Mouse (Mus musculus) liver, postnatal 0 days (tissue): ENCODE results near the gene Zfhx3. TPM values are rescaled to one million over a fixed set of nuclear protein-coding genes. Genes with fewer than 3 reads are reported as not detected.

Experiments used
- ATAC-seq: fragments of 200-750 bp; cut with Nextera tagmentation; 2 replicates; pipeline ENCODE4 v1.8.0; 2017; ENCODE audit warnings: mild to moderate bottlenecking, moderate library complexity
- DNase-seq: peaks from one replicate; pipeline ENCODE4 v3.0.0-alpha.2; 2016
- H3K27ac ChIP-seq: fragments of 300-500 bp; sonication (generic); 2 replicates; pipeline ENCODE4 v1.5.1; 2014; ENCODE audit warnings: antibody characterized with exemption, moderate library complexity, mild to moderate bottlenecking, low read depth
- H3K27me3 ChIP-seq: fragments of 300-500 bp; sonication (generic); 2 replicates; pipeline ENCODE4 v1.6.1; 2014; ENCODE audit warnings: low read length, control low read depth, mixed read lengths; ENCODE audit not compliant: insufficient read depth
- H3K36me3 ChIP-seq: fragments of 300-500 bp; sonication (generic); replicated peaks from 2 replicates; pipeline ENCODE4 v1.6.1; 2014; ENCODE audit warnings: mild to moderate bottlenecking, control low read depth, low read length, moderate library complexity, mixed read lengths; ENCODE audit not compliant: insufficient read depth
- H3K4me1 ChIP-seq: fragments of 300-500 bp; sonication (generic); 2 replicates; pipeline ENCODE4 v1.6.1; 2014; ENCODE audit warnings: antibody characterized with exemption, mild to moderate bottlenecking, control low read depth; ENCODE audit not compliant: insufficient read depth
- H3K4me2 ChIP-seq: fragments of 300-500 bp; sonication (generic); 2 replicates; pipeline ENCODE4 v1.6.1; 2014; ENCODE audit warnings: low read depth, mild to moderate bottlenecking, low read length, moderate library complexity, mixed read lengths
- H3K4me3 ChIP-seq: fragments of 300-500 bp; sonication (generic); 2 replicates; pipeline ENCODE4 v1.5.1; 2014; ENCODE audit warnings: low read depth, low read length
- H3K9ac ChIP-seq: fragments of 300-500 bp; sonication (generic); replicated peaks from 2 replicates; pipeline ENCODE4 v1.6.1; 2014; ENCODE audit warnings: mild to moderate bottlenecking, moderate library complexity
- H3K9me3 ChIP-seq: fragments of 300-500 bp; sonication (generic); 2 replicates; pipeline ENCODE4 v1.6.1; 2016; ENCODE audit warnings: mild to moderate bottlenecking, control low read depth, low read length, mixed read lengths
- CTCF ChIP-seq: sonication (generic); IDR thresholded peaks from 2 replicates; pipeline ENCODE4 v1.5.1; 2016; ENCODE audit warnings: antibody characterized with exemption, low read depth
- EP300 ChIP-seq: IDR thresholded peaks from 2 replicates; pipeline ENCODE4 v1.6.1; 2016; ENCODE audit warnings: antibody characterized with exemption, low read depth, mild to moderate bottlenecking
- WGBS: fragments of 180-500 bp; shearing (Covaris S2); extraction: QIAGEN DNeasy Blood & Tissue Kit; methylation state at CpG from one replicate; pipeline ENCODE4 v1.1.7; 2014; ENCODE audit not compliant: insufficient replicate concordance; 5-methylcytosine and 5-hydroxymethylcytosine counted together
- polyA plus RNA-seq: library from polyadenylated mRNA; unstranded; fragments of >200 nt; fragmentation: Nextera tagmentation; extraction: Ambion mirVana; gene quantifications from 2 replicates; pipeline ENCODE4 v1.2.1, GENCODE M21; 2015

The Zfhx3 gene
- polyA plus RNA-seq, 1 experiment from 2014 or later: 1.2 TPM

DNA sequence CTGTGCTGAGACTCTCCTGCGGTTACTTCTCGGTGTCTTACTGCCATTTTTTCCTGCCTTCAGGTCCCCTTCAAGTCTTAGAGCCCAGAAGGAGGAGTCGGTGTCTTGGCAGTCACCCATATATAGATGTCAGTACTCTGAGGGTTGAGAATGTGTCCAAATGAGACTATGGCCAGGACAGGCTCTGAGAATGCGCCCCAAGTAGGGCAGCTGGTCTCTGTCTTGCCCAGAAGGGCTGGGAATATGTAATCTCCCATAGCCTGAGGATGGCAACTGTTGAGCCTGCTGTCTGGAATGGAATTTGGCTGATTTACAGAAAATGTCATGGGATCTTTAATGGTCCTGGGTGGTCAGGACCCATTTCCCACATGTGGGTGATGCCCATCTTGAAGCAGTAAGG lies 881.6 kb downstream of the Zfhx3 start:
- TF ChIP-seq EP300 (no peak), CTCF (no peak)
- WGBS: 87% methylated on average over 4 of the region's 4 CpGs
- Histone ChIP-seq H3K9ac (no peak overlapping the region), H3K4me2 (no peak overlapping the region), H3K9me3 (no peaks in the 10 kb centered on the region), H3K36me3 (no peaks in the 10 kb centered on the region), H3K27ac (no peak overlapping the region), H3K27me3 (no peaks in the 10 kb centered on the region), H3K4me3 (no peak overlapping the region), H3K4me1 (peaks cover 34% of the 10 kb centered on the region)
- DNase-seq: no peak
- ATAC-seq: no peak

GRCm38 (mm10) chr8:108826414-108826813 lies 884.0 kb downstream of the Zfhx3 start:
- TF ChIP-seq CTCF (no peak), EP300 (no peak)
- Histone ChIP-seq H3K9me3 (no peaks in the 10 kb centered on the region), H3K27me3 (no peaks in the 10 kb centered on the region), H3K4me3 (no peak overlapping the region), H3K9ac (no peak overlapping the region), H3K27ac (no peak overlapping the region), H3K4me2 (no peak overlapping the region), H3K36me3 (no peaks in the 10 kb centered on the region), H3K4me1 (peaks cover 17% of the 10 kb centered on the region)
- peak; percentile 90 for ATAC-seq
- peak; percentile 32 for DNase-seq
- 49% methylated on average over 4 of the region's 4 CpGs for WGBS

DNA sequence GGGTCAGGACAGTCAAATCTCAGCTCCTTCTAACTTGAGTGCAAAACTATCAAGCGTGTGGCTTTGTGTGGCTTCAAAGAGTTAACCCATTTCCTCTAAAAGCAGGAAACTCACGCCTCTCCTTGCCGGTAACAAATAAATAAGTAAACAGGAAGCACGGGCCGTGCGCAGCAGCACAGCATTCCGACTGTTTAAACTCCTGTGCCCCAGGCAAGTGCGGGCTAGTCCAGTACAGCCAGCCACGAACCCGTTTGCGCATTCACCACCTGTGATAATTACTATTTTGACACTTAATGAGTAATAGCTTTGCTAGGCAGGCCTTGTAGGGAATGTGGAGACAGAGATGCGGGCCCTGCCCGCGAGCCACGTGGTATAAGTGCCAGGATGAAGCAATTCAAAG lies 885.0 kb downstream of the Zfhx3 start:
- H3K27ac ChIP-seq: no peak overlapping the region
- H3K4me2 ChIP-seq: no peak overlapping the region
- no peak overlapping the region for H3K4me3 ChIP-seq
- H3K9ac ChIP-seq: no peak overlapping the region
- peaks cover 14% of the 10 kb centered on the region for H3K4me1 ChIP-seq
- no peaks in the 10 kb centered on the region for H3K9me3 ChIP-seq
- WGBS: 55% methylated on average over 15 of the region's 15 CpGs
- DNase-seq (peak; percentile 28), ATAC-seq (no peak)
- H3K27me3 ChIP-seq: no peaks in the 10 kb centered on the region
- TF ChIP-seq EP300 (no peak), CTCF (no peak)
- H3K36me3 ChIP-seq: no peaks in the 10 kb centered on the region

- Histone ChIP-seq H3K36me3 (no peaks in the 10 kb centered on the region), H3K4me2 (no peak overlapping the region), H3K27ac (no peak overlapping the region), H3K4me3 (no peak overlapping the region), H3K4me1 (peaks cover 7% of the 10 kb centered on the region), H3K9me3 (no peaks in the 10 kb centered on the region), H3K9ac (no peak overlapping the region), H3K27me3 (no peaks in the 10 kb centered on the region)
- ATAC-seq (no peak), DNase-seq (no peak)
- TF ChIP-seq CTCF: no peak
- no peak for TF ChIP-seq EP300
- WGBS: 81% methylated on average over 11 of the region's 12 CpGs
These were observed 886.9 kb downstream of the Zfhx3 start for GRCm38 (mm10) chr8:108829305-108829717.

- Histone ChIP-seq H3K27ac (no peak overlapping the region), H3K4me3 (no peak overlapping the region), H3K36me3 (no peaks in the 10 kb centered on the region), H3K27me3 (no peaks in the 10 kb centered on the region), H3K9ac (no peak overlapping the region), H3K9me3 (no peaks in the 10 kb centered on the region), H3K4me2 (no peak overlapping the region), H3K4me1 (no peaks in the 10 kb centered on the region)
- TF ChIP-seq CTCF: no peak
- TF ChIP-seq EP300: no peak
- 82% methylated on average over 11 of the region's 11 CpGs for WGBS
- DNase-seq (no peak), ATAC-seq (no peak)
These were observed 892.7 kb downstream of the Zfhx3 start for GRCm38 (mm10) chr8:108835143-108835542.

GRCm38 (mm10) chr8:108837788-108838187 lies 895.3 kb downstream of the Zfhx3 start:
- no peak for TF ChIP-seq CTCF
- H3K4me1 ChIP-seq: no peaks in the 10 kb centered on the region
- no peak overlapping the region for H3K4me2 ChIP-seq
- WGBS: 62% methylated on average over 10 of the region's 10 CpGs
- no peaks in the 10 kb centered on the region for H3K9me3 ChIP-seq
- H3K9ac ChIP-seq: no peak overlapping the region
- DNase-seq: no peak
- H3K36me3 ChIP-seq: no peaks in the 10 kb centered on the region
- H3K27me3 ChIP-seq: no peaks in the 10 kb centered on the region
- no peak for ATAC-seq
- no peak overlapping the region for H3K4me3 ChIP-seq
- no peak overlapping the region for H3K27ac ChIP-seq

DNA sequence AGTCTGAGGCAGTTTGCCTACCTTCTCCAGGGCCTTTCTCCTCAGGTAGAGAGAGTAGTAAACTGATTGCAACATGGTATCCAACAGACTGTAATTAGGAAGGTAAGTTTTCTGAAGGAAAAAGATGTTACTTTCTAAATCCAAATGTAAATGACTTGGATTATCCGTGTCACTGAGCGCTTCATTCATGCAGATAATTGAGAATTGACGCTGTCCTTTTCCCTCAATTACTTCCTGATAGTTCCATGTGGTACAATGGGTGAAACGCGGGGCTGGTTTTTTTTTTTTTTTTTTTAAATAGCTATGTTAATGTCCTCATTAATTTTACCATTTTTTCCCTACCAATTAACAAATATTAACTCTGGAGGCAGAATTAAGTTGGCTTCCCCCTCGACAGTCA lies 896.3 kb downstream of the Zfhx3 start:
- Histone ChIP-seq H3K27me3 (no peaks in the 10 kb centered on the region), H3K9me3 (no peaks in the 10 kb centered on the region), H3K9ac (no peak overlapping the region), H3K4me2 (no peak overlapping the region), H3K36me3 (no peaks in the 10 kb centered on the region), H3K27ac (no peak overlapping the region), H3K4me3 (no peak overlapping the region), H3K4me1 (no peaks in the 10 kb centered on the region)
- WGBS: 90% methylated on average over 6 of the region's 6 CpGs
- DNase-seq: no peak
- no peak for ATAC-seq
- TF ChIP-seq CTCF: no peak
- TF ChIP-seq EP300: no peak
